Mouse (Mus musculus) T-helper 1 cell (primary cell): ENCODE results near the gene Pkn1.

Experiments used
- in situ Hi-C: fragments of 300-600 bp; cut with MboI, MseI; formaldehyde crosslinking; loops from one replicate; pipeline ENCODE4 v1.15.1; 2025; ENCODE audit warnings: high pct_unique_total_duplicates

Pkn1 gene

GRCm38 (mm10) chr8:83693609-83694236 is 5.3 kb downstream of the Pkn1 start:
- in situ Hi-C loops = no loop called here

DNA sequence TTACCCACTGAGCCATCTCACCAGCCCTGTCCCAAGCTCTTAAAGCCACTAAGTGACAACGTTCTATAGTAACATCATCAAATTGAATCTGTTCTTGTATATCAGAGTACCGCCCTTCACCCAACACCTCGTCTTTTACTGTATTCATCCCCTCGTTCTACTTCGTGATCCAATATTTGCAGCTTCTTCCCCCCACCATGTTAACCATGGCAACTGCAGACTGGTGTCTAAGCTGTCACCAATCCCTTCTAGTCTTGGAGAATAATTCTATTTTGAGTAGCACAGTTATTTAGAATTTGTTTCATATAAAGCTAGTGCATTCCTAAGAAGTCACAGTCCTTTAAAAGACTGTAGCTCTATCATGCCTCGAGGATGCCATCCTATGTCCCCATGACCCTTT is 9.7 kb downstream of the Pkn1 start:
- in situ Hi-C loops = no loop called here

- in situ Hi-C loops = no loop called here
These were observed 14.5 kb downstream of the Pkn1 start for GRCm38 (mm10) chr8:83684517-83684916.

DNA sequence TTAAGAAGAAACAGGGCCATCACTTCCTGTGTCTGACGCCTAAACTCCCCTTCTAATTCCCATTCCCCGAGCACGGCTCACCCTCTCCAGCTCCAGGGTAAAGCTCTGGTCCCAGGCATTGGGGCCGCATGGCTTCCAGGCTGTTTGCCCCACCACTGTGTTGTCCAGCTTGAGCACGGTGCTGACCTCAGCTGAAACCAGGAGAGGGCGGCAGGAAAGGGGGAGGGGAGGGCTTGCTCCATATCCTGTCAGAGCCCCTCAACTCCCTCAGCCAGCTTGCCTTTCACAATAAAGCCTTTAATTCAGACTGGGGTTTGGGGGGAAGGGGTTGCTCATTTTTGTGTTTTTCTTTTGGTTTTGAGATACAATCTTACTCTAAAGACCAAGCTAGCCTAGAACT is 17.9 kb downstream of the Pkn1 start:
- in situ Hi-C loops = no loop called here

- in situ Hi-C loops = no loop called here
These were observed 18.4 kb downstream of the Pkn1 start for GRCm38 (mm10) chr8:83680603-83681002.

DNA sequence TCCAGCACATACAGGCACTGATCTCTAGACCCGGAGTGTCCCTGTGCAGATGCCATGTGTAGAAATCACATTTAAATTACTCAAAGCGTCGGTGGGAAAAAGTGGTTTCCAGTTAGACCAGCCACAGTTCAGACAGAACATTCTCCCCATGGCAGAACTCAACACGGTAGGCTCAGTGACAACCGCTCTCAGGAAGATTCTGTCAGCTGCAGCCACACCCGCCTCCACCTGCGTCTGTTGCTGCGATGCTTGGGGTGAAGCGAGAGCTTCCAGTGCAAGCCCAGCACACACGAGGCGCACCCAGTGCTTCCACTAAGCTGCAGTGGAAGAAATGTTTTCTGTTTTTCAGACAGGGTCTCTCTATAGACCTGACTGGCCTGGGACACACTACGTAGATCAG is 19.1 kb downstream of the Pkn1 start:
- in situ Hi-C loops = no loop called here

DNA sequence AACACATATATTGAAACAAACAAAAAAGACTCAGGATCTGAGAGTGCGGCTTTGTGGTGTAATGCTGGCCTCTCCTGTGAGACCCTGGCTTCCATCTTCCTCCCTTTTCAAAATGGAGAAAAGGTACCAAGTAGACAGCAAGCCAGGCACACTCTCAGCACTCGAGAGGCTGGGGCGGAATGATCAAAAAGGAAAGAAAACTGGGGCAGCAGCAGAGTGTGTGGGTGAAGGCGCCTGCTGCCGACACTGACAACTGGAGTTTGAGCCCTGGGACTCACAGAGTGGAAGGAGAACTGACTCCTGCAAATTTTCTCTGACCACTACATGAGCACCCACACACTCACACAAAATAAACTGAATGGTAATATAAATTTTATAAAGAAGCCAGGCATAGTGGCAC is 24.5 kb downstream of the Pkn1 start:
- in situ Hi-C loops = no loop called here

DNA sequence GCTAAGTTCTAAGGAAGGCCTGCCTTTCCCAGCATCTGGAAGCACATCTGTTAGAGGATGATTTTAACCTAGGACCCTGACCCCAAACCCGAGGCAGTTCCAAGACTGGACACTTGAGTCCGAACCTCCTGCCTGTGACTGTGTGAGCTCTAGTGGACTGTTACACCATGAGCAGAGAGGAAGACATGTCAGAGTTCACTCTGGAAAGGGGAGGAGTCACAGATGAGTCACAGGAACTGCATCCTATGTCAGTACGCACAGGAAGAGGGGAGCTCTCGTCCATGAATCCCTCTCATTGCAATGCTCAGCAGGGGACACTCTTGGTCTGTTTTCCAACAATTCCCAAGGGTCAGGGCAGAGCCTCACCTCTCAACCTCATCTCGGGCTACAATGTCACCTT is 26.0 kb downstream of the Pkn1 start:
- in situ Hi-C loops = no loop called here

GRCm38 (mm10) chr8:83669013-83669412 is 30.0 kb downstream of the Pkn1 start:
- in situ Hi-C loops = no loop called here

GRCm38 (mm10) chr8:83668010-83668916 is 30.7 kb downstream of the Pkn1 start:
- in situ Hi-C loops = no loop called here

DNA sequence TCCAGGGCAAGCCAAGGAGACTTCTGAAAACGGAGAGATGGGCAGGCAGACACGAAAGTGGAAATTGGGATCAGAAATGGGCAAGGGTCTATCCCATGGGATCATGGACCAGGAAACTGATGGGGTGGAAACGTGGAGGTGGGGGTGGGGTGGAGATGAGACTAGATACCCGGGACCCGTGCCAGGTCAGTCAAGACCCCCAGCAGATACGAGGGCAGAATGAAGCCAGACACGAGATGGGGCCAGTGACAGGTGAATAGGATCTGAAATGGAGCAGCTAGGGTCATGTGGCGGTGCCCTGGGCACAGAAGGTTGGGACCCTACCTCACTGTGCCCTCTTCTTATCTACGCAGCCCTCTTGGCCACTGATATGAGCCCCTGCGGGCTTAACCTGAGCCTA is 31.5 kb downstream of the Pkn1 start:
- in situ Hi-C loops = no loop called here

- in situ Hi-C loops = no loop called here
These were observed 32.1 kb downstream of the Pkn1 start for GRCm38 (mm10) chr8:83666866-83667234.

DNA sequence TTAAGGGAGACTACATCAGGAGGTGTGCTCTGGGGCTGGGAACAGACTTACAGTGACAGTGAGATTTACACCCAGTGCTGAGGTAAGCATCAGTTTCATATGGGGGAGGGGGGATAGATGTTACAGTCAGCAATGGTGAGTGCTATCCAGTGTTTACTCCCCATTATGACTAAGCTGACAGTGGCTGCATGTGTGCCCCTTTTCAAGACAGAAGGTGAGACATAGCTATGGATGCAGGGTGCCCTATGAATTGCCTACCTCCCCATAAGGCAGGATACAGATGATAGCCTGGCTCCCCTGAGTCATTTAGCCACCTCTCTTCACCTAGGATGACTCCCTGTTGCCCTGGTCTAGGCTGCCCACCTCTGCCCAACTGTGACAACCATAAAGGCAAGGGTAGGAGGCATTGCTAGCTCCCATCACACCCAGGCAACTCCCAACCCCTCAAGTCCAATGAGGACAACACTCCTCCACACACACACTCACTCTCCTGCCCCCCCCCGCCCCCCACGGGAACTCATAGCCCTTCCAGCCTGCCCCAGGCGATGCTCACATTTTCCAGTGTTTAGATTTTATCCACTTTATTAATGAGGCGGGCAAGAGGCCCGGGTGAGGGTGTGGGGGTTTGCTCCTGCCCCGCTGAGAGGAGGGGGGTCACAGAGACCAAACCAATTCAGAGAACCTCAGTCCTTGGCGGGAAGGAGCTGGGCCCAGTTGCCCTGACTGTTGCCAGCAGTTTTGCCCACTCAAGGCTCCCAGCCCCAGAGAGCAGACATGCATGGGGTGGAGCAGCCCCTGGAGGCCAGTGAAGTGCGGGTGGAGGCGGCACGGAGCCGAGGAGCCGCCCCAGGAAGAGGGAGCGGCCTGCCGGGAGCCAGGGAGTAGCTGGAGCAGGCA is 32.8 kb downstream of the Pkn1 start, which contains the start of gene Ptger1:
Gene Ptger1, plus strand, starts transcription at position 710 of the 897 bp plus-strand sequence.
- in situ Hi-C loops = no loop called here

GRCm38 (mm10) chr8:83664931-83665625 is 33.9 kb downstream of the Pkn1 start:
- in situ Hi-C loops = no loop called here

- in situ Hi-C loops = no loop called here
These were observed 34.9 kb downstream of the Pkn1 start for GRCm38 (mm10) chr8:83664096-83664495.

GRCm38 (mm10) chr8:83662421-83662826 is 36.6 kb downstream of the Pkn1 start:
- in situ Hi-C loops = no loop called here

- in situ Hi-C loops = no loop called here
These were observed 37.8 kb downstream of the Pkn1 start for GRCm38 (mm10) chr8:83660995-83661680.

DNA sequence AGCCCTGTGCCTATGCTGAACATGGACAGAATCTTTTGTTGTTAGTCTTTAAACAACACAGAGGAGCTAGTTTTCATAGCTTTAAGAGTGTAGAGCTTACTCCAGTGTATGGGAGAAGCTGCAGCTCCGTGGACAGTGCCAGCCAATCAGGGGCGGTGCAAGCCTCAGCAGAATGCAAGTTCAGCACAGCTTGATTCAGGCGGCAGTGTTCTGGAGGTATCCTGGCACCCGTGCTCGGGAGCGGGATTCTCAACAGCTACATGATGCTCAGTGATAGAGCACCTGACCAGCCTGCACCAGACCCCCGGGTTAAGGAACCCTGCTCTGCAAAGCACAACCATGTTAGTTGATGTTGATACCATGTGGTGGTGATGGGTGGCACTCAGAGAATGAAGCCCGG is 38.4 kb downstream of the Pkn1 start:
- in situ Hi-C loops = no loop called here

GRCm38 (mm10) chr8:83656484-83657246 is 42.3 kb downstream of the Pkn1 start:
- in situ Hi-C loops = no loop called here

DNA sequence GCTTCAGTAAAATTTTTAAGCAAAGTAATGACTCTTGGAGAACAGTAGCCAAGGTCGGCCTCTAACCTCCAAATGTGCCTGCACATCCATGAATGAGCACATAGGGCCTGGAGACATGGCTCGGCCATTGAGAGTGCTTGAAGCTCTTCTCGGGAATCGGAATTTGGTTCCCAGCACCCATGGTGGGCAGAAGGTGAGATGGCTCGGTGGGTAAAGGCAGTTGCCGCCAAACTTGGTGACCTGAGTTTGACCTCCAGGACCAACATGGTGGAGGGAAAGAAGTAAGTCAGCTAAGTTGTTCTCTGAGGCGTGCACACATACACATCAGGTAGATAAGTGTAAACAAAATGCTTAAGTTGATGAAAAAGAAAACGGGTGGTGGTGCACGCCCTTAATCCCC is 42.9 kb downstream of the Pkn1 start:
- in situ Hi-C loops = no loop called here
